Mouse (Mus musculus) kidney, adult 8-10 months (tissue): ENCODE data around the gene Cbx7.

Source experiments
- DNase-seq, 2 experiments: peaks; one replicate each; pipeline ENCODE4 v3.0.0; 2022

Gene Cbx7

DNA sequence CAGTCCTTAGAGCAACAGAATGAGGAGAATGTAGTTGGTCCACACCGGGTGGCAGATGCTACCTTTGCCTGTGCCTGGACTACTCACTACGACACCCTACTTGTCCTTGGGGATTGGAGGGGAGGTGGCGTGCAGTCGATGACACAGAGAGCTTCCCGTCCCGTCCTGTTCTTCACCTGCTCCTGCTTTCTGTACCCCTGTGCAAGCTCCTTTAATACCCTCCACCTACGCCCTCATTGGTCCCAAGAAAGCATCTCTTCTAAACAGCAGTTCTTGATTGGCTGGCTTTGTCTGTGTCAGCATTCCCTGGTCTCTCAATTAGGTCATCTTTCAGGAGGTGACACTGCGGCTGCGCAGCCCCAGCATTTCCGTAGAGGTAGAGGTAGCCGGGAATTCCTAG lies at the start of gene Cbx7:
TSS of gene Cbx7 (minus strand) at position 180 of the 400 bp plus-strand sequence.
- no peak for DNase-seq

GRCm38 (mm10) chr15:80020516-80020915 lies 49.6 kb upstream of the Cbx7 start:
- DNase-seq = no peak

- DNase-seq = no peak
Observed at GRCm38 (mm10) chr15:80019625-80020024, 48.7 kb upstream of the Cbx7 start.

DNA sequence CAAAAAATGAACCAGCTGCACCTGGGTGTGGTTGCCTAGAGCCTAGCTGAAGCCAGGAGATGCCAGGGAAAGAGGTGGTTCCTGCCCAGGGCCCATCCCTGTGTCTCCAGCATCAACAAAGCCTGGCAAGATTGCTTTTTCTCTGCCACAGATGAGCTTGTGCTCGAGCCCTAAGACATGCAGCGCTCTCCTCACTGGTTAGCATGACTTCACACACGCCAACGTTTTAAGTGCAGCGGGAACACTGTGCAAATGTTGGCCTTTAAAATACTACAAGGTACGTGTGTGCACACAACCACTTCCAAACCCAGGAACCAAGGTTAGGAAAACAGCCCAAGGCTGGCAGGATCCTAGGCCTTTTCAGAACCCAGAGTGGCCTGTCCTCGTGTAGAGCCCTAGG lies 48.3 kb upstream of the Cbx7 start:
- DNase-seq = no peak

DNA sequence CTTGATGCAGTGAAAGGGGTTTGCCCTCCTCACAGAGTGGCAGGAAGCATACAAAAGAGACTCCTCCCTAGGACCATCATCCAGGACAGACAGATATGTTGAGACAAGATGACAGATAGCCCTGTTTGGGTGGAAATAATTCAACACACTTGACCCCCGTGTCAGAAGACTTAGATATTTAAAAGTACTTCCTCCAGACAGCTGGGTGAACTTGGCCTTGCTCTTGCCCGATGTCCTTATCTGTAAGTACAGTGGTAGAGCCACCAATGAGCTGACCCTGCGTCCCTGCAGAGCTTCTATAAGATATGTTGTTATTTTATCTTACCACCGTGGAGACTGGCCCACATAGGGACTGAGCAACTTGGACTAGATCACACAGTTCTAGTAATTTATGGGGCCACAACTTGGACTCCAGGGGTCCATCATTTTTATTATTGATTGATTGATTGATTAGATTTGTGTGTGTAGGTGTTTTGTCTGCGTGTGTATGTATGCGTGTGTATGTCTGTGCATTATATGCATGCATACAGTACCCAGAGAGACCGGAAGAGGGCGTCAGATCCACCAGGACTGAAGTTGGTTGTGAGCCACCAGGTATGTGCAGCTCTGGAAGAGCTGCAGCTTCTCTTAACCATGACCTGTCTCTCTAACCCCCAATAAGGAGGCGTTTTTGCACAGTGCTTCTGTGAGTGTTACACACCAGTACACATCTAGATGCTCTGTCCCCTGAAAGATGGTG lies 45.8 kb upstream of the Cbx7 start:
- no peak for DNase-seq

DNA sequence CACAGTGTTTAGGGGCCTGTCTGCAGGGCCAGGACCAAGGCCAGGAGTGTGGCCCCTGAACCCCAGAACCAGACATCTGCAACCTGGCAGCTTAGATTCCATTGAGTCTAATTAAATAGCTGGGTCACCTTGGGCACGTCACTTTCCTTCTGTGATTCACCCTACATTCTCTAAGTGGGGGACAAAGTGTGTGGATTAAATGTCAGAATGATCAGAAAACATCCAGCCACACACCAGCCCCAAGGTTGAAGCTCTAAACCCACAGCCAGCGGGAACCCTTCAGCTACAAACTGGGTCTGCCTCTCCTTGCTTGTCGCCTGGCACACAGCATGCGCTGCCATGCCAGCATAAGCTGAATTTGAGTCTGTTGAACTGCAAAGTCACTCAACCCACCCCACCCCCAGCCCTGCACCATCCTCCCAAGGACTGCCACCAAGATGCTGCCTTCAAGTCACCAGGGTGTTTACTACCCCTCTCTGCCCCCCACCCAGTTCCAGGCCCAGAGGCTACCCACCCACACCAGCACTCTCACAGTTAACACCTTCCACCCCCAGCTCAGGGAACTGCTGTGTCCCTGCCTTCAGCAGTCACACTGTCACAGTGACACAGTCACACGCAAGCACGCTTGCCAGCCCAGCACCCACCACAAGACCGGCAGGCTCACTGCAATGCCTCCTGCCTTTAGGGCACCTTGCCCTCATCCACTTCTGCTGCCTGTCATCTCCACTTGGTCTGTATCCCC lies 44.5 kb upstream of the Cbx7 start:
- DNase-seq = no peak

- DNase-seq = peak; percentile 77 to 85
Observed at GRCm38 (mm10) chr15:80014321-80015210, 43.6 kb upstream of the Cbx7 start, which contains the start of gene Pdgfb. Pdgfb (minus strand) TSS chr15:80014977.

DNA sequence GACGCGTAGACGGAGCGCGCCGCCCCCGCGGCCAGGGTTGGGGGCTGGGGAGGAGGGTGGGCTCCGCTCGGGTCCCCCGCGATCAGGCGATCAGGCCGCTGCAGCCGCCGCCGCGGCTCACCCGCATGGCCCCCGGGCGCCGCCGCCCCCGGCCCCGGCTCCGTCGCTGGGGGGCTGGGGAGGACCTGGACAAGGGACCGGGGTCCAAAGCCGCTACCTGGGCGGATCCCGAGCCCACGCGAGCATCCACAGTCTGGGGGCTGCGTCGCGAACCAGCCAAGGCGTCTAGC lies 43.1 kb upstream of the Cbx7 start:
- DNase-seq = no peak

GRCm38 (mm10) chr15:80013256-80014030 lies 42.5 kb upstream of the Cbx7 start:
- DNase-seq = peak; percentile 80 to 83

DNA sequence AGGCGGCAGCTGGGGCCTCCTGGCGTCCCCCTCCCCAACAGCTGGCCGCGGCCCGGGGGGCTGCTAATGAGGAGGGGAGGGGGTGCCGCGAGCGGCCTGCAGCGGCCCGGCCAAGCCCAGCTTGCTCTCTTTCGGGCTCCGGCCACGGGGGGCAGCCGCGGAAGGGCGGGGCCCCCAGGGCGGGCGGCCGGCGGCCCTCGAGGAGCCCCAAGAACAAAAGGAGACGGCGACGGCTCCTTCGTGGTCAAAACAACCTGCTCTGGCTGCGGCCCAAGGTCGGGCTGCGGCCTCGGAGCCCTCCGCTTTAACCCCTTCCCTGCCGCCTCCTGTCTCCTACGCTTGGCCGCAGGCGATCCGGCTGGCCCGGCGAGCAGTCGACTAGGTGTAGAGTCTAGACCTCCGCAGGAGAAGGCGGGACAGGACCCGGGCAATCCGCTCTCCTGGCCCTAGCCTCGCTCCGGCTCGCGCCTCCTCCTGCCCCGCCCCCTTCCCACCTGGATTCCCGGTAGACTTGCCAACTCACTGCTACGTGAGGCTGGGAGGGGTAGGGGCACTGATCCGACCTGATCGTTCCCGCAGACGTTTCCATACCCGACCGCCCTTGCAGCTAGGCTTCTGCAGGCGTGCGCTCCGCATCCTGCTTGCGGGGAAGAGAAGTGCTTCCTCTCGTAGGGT lies 41.7 kb upstream of the Cbx7 start:
- peak; percentile 93 to 94 for DNase-seq

DNA sequence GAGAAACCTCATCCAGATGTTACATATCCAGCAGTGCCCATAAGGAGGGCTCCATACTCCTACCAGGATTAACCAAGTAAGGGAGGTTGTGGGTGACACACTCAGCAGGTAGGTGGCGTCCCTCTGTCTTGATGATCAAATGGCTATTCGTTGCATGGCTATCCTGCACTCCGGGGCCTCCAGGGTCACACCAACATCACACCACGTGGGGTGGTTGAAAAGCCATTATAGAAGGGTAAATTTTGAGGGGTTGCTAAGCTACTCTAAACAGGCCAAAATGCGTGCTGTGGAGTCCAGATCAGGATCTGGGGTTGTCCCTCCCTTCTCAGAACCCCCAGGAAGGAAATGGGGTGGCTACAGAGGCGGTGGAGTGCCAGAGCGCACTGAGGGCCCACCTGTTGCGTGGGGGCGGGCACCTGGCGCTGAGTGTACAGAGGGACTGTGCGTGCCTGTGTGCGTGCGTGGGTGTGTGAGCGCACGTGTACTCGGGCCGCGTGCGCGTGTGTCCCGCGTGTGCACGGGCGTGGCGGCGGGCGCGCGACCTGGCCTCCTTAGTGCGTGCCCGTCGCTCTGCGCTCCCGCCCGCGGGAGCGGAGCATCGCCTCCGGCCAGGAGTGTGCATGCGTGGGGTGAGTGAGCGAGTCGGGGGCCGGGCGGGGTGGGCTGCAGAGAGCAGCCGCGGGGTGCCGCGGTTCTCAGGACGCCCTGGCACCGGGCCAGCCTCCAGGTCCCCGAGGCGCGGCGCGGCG lies 41.0 kb upstream of the Cbx7 start:
- peak in 1 of 2 experiments; percentile 53 for DNase-seq

DNA sequence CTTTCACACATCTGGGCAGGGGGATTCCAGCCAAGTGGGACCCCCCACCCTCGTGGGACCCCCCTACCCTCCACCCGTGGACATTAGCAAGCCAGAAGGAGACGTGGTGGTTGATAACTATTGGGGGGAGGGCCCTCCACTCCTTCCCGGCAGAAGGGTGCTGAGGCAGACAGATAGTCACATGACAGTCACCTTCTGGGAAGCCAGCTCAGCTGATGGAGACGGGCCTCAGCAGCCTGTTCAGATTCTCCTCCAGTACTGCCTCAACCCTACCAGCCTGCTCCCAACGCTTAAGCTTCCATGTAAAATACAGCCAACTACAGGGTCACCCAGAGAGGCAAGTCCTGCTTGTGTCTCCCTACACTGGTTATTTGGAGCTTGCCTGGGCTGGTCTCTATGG lies 40.3 kb upstream of the Cbx7 start:
- peak in 1 of 2 experiments; percentile 42 for DNase-seq

GRCm38 (mm10) chr15:80010182-80010558 lies 39.3 kb upstream of the Cbx7 start:
- DNase-seq = no peak

- no peak for DNase-seq
Observed at GRCm38 (mm10) chr15:80009421-80010181, 38.7 kb upstream of the Cbx7 start.

- DNase-seq = no peak
Observed at GRCm38 (mm10) chr15:80008461-80008860, 37.5 kb upstream of the Cbx7 start.

DNA sequence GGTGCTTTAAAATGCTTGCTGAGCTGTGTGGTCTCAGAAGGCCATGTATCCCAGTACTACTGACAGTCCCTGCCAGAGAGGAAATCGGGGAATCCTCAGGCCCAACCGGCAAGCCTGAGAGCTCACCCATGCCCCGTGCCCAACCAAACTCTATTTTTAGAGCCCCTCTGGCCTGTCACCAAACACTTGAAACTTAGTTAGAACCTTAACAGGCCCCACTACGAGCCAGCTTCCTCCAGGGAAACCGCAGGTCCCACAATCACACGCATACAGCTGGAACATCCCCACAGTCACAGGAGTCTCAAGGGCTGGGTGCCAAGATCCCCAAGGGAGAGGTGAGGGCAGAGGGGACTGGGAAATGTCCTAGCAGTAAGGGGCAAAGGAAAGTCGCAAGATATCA lies 35.2 kb upstream of the Cbx7 start:
- DNase-seq = no peak

GRCm38 (mm10) chr15:80005436-80005835 lies 34.5 kb upstream of the Cbx7 start:
- no peak for DNase-seq

- peak; percentile 81 to 87 for DNase-seq
Observed at GRCm38 (mm10) chr15:80004644-80005340, 33.9 kb upstream of the Cbx7 start.

GRCm38 (mm10) chr15:80003581-80003980 lies 32.7 kb upstream of the Cbx7 start:
- no peak for DNase-seq

DNA sequence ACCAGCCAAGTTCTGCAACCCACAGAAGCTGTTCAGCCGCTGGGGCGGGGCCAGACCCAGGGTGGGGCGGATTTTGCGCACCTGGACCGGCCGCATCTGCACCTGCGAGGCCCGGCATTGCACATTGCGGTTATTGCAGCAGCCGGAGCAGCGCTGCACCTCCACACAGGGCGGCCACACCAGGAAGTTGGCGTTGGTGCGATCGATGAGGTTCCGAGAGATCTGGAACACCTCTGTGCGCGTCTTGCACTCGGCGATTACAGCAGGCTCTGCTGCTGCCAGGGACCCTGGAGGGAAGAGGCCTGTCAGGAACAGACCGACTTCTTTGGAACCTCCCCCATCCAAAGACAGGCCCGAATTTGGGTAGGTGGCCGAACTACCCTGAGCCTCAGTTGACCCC lies 30.7 kb upstream of the Cbx7 start:
- DNase-seq = no peak
